15 mouse cellular contexts compared by ENCODE assay signal in the genomic region with DNA sequence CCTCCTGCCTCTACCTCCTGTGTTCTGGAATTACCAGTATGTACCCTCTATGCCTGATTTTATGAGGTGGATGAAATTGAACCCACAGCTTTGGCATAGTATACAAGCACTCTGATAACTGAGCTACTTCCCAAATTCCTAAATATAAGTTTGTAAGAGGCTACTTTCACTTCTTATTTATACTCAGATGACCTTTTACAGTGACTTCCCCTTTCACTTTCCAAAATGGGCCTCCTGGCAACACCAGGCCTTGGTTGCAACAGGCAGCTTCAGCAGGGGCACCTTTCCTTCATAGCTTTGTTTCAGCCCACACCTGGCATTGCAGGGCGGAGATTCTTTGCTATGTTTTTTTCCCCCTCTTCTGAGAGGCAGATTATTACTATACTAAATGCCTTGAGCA.
DNase-seq lines count a peak whose midpoint lies in the region; ATAC-seq and TF ChIP-seq lines count a peak whose summit lies in the region.
"Had no signal": no experiment of that assay in that cellular context is flagged by ENCODE, and none has a peak within 500 bp of the region (broad histone marks: within the 10 kb centered on the region; RNA-seq: fewer than 3 reads in every experiment).

No protein-coding gene starts in this region.

- ATAC-seq in megakaryocyte progenitor cell, adult 5-6 weeks (replicated peaks; ENCODE audit: poor library complexity): peak; percentile 90
- ATAC-seq: CD4-positive, CD25-positive, alpha-beta regulatory T cell, adult 4 months; forebrain, embryonic 14.5 days; Patski had no signal

- H3K4me1 ChIP-seq in brown adipose tissue, adult 24 weeks (ENCODE audit: control insufficient read depth, insufficient read depth, insufficient read length, low read length): peaks cover 6% of the 10 kb centered on the region; the same call in 1 of the 2 replicates
- H3K4me1 ChIP-seq: embryonic facial prominence, embryonic 15.5 days; limb, embryonic 12.5 days had no signal

- intact Hi-C loops in gastrocnemius, adult 2 months (cut with DNase I): no loop called here
- intact Hi-C loops in gastrocnemius, postnatal 14 days (cut with DNase I; ENCODE audit: low total_unique reads): no loop called here
- intact Hi-C loops in left cerebral cortex, postnatal 10 days (cut with DNase I): no loop called here

- no peak overlapping the region for H3K4me3 ChIP-seq in gastrocnemius, adult 2 months
- no peak overlapping the region for H3K4me3 ChIP-seq in brown adipose tissue, adult 24 weeks (ENCODE audit: insufficient read depth, low read depth, low read length)
- H3K4me3 ChIP-seq: embryonic facial prominence, embryonic 15.5 days; limb, embryonic 12.5 days had no signal

- no peak for TF ChIP-seq CTCF in gastrocnemius, adult 2 months (IDR thresholded peaks at IDR 0.05)

- peak overlapping the region; percentile 17; the same call in 1 of the 2 replicates for H3K27ac ChIP-seq in gastrocnemius, adult 2 months
- H3K27ac ChIP-seq in brown adipose tissue, adult 24 weeks (replicated peaks; ENCODE audit: low read depth, low read length): 0 out of 2 replicates have a peak overlapping the region, but pooled peaks have one; percentile 39
- H3K27ac ChIP-seq: embryonic facial prominence, embryonic 15.5 days; limb, embryonic 12.5 days had no signal

- no peak for DNase-seq in gastrocnemius, adult 2 months
- DNase-seq in gastrocnemius, postnatal 14 days: no peak
- peak; percentile 59 for DNase-seq in 416B (ENCODE audit: low read depth)
- DNase-seq in urinary bladder, adult 18-20 months (ENCODE audit: low spot score in 2 of 2): no peak
- DNase-seq in left cerebral cortex, postnatal 10 days (ENCODE audit: extremely low spot score in 1 of 2, low spot score in 2 of 2): no peak
- DNase-seq in left cerebral cortex, adult 11 months (ENCODE audit: low spot score): no peak
- DNase-seq: cerebellum, postnatal 25 days; gastrocnemius, postnatal 36 days had no signal
